Mouse (Mus musculus) kidney, adult 11 months (tissue): ENCODE measurements around the gene Gsx1.

Experiments used
- DNase-seq: peaks from one replicate; pipeline ENCODE4 v3.0.0; 2022

Gsx1 gene

GRCm38 (mm10) chr5:147188571-147188975 lies at the start of gene Gsx1:
TSS of gene Gsx1 (plus strand) at chr5:147188696.
- peak; percentile 48 for DNase-seq

GRCm38 (mm10) chr5:147147340-147147739 lies 41.2 kb upstream of the Gsx1 start:
- DNase-seq, result no peak

GRCm38 (mm10) chr5:147154806-147155371 lies 33.6 kb upstream of the Gsx1 start:
- no peak for DNase-seq

- DNase-seq, result no peak
These were observed 32.9 kb upstream of the Gsx1 start for GRCm38 (mm10) chr5:147155449-147156133.

GRCm38 (mm10) chr5:147156376-147156775 lies 32.1 kb upstream of the Gsx1 start:
- no peak for DNase-seq

- no peak for DNase-seq
These were observed 31.1 kb upstream of the Gsx1 start for GRCm38 (mm10) chr5:147157441-147157840.

GRCm38 (mm10) chr5:147159320-147159719 lies 29.2 kb upstream of the Gsx1 start:
- no peak for DNase-seq

GRCm38 (mm10) chr5:147159792-147160191 lies 28.7 kb upstream of the Gsx1 start:
- no peak for DNase-seq

- DNase-seq, result no peak
These were observed 23.4 kb upstream of the Gsx1 start for GRCm38 (mm10) chr5:147165060-147165459.

GRCm38 (mm10) chr5:147170088-147170487 lies 18.4 kb upstream of the Gsx1 start:
- no peak for DNase-seq

- no peak for DNase-seq
These were observed 14.4 kb upstream of the Gsx1 start for GRCm38 (mm10) chr5:147174046-147174445.

- DNase-seq, result no peak
These were observed 3.2 kb upstream of the Gsx1 start for GRCm38 (mm10) chr5:147185174-147185915.

GRCm38 (mm10) chr5:147186001-147186431 lies 2.5 kb upstream of the Gsx1 start:
- no peak for DNase-seq

GRCm38 (mm10) chr5:147186781-147187551 lies 1.5 kb upstream of the Gsx1 start:
- DNase-seq, result peak; percentile 5

- DNase-seq, result no peak
These were observed 835 bp upstream of the Gsx1 start for GRCm38 (mm10) chr5:147187552-147188170.

GRCm38 (mm10) chr5:147189156-147189555 lies 660 bp downstream of the Gsx1 start:
- no peak for DNase-seq

- DNase-seq, result no peak
These were observed 1.5 kb downstream of the Gsx1 start for GRCm38 (mm10) chr5:147189836-147190602.

- DNase-seq, result no peak
These were observed 2.4 kb downstream of the Gsx1 start for GRCm38 (mm10) chr5:147190885-147191284.

GRCm38 (mm10) chr5:147191801-147192575 lies 3.5 kb downstream of the Gsx1 start:
- no peak for DNase-seq

GRCm38 (mm10) chr5:147192576-147192960 lies 4.1 kb downstream of the Gsx1 start:
- DNase-seq, result no peak

- no peak for DNase-seq
These were observed 16.4 kb downstream of the Gsx1 start for GRCm38 (mm10) chr5:147204905-147205304.
